Mouse (Mus musculus): Measurements from ENCODE around the gene Gm826.

Gene Gm826

DNA sequence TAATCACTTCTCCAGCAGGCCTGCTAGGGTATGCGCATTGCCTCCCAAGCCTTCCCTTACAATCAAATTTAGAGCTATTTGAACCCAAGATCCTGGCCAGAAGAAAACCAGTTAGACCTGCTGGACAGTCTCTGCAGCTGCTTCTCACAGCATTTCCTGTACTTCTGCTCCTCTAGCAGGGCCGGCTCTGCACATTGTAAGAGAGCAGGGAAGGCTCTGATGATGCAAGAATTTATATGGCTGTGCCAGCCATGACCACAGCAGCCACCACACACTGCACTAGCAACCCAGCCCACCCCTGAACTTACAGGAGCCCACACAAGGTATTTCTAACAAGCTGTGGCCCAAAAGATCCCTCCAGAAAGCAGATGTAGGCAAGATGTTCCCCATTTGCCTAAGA lies 19.6 kb upstream of the Gm826 start:
- DNase-seq (ENCODE audit: low spot score): no peak

DNA sequence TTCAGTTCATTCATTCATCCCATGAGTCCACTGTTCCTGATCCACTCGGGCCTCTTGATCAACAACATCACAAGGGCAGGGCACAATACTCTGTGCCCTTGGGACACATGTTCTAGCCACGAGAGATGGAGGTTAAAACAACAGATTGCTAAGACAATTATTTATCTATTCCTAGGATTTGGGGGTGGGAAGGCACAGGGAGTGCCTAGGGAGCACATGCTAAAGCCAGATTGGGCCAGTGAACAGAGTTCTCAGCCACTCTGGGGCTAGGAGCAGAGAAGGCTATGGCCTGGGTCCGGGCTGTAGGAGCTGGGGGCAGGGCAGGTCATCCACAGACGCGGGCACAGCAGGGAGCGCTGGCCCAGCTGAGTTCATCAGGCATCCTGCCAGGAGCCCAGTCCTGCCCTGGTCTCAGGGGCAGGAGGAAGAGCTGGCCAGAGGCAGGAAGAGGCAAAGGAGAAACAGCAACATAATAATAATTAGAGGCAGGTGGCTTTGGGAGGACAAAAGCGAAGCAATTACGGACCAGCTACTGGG lies 17.1 kb upstream of the Gm826 start:
- DNase-seq (ENCODE audit: low spot score): no peak

DNA sequence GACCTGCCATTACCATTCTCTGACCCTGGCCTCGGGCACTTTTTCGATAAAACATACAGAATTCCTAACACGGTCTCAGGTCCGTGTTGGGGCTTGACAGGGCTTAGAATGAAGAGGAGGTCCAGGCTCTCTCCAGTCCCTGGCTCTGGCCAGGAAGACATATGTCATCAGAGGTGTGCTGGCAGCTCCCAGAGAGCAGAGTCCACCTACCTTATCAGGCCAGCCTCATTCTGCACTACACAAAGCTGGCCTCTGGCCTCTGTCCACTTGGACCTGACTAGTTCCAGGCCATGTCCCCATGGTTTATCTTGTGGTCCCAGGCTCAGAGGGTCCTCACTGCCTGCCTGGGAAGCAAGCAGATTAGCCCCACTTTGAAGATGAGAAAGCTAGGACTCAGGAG lies 15.6 kb upstream of the Gm826 start:
- DNase-seq (ENCODE audit: low spot score): no peak

DNA sequence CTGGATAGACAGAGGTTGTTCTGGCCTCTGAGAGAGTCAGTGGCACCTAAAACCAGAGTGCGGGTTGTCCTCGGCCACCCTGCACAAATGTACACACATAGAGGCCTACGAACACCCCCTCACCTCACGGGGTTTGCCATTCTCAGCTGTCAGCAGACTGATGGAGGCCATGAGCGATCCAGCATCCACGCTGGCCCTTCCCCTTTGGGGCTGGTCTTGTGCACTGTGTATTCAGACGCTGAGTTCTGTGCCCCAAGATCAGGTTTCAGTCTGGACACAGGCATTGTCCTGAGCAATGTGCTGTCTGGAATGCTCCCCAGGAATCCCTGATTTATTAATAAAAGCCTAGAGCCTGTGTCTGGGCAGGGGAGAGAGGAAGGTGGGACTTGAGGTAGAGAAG lies 14.8 kb upstream of the Gm826 start:
- DNase-seq (ENCODE audit: low spot score): no peak

DNA sequence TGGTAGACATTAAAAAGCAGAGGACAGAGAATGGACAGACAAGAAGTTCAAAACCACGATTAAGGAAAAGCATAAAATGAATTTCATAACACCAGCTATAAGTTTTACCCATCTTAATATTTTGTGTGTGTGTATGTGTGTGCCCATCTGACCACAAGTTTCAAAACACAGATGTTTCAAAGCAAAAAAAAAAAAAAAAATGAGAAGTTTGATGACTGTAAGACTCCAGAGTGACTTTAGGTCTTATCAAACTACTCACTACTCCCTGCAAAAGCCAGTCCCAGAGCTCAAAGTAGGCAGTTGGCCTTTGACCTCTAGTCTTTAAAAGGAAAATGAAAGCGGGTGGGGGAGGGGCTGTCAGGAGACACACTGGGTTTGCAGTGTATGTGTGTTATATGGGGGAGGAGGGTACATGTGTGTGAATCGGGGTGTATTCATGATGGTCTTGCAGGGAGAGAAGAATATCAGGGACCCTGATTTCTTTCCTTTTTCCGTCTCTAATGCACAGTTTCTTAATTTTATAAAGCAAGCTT lies 14.2 kb upstream of the Gm826 start:
- no peak for DNase-seq (ENCODE audit: low spot score)

DNA sequence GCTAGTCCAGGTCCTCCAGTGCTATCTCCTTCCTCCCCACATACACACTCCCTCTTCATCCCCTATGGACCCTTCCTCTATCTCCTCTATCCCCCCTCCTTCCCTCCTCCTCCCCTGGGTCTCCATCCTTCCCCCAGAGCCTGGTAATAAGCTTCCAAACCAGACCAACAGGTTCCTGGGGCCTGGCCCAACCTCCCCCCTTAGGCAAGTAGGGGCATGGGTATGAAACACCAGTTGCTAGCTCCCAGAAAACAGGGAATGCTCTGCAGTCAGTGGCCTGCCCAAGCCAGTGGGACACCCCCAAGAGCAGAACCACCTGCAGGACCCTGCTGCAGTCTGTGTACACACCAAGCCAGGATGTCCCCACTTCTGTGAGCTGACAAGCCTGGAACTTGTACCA lies 11.7 kb upstream of the Gm826 start:
- DNase-seq (ENCODE audit: low spot score): no peak

DNA sequence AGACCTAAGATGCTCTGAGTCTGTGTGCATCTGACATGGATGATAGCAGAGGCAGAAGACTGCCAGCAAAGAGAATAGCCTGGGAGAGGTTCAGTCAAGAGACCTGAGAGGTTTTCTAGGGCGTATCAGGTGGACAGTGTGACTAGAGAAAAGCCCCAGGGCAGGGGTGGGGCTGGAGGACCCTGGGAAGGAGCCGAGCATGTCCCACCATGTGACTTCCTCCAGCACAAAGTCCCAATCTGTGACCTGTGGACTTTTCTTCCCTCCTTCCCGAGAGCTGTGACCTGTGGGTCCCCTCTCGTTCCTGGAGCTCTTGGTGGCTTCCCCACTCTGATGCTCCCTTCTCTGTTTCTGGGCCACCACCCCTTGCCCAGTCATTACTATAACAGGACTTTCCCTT lies 6.2 kb upstream of the Gm826 start:
- no peak for DNase-seq (ENCODE audit: low spot score)

DNA sequence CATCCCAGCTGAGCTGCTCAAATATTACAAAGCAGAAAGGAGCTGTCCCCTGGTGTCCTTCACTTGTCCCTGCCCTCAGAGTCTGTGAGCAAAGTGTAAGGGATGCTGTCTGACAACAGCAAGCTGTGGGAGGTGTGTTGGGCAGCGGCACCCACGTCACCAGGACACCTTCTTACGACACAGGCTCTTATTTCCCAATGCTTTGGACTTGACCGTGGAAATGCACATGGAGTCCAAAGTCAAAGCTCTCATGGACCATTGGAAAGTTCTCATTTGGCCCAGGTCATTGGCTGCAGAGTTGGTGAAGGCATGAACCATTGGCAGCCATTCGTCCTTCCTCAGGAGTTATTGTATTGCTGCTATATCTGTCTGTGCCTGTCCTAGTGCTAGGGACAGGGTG lies 5.6 kb upstream of the Gm826 start:
- DNase-seq (ENCODE audit: low spot score): no peak

DNA sequence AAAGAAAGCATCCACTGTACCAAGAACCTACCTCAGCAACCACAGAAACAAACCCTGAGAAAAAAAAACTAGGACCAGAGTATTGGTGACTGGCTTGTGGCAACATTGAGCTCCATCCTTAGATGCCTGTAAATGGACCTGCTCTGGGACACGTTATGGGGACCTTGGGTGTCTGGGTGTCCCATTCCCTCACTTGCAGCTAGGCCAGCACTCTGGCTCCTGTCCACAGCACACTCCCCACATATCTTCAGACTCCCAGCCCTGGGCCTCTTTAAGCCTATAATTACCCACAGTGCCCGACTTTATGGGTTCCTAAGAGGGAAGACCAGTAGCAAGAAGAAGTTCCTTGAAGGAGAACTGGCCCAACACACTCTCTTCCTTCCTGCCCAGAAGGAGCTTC lies 2.1 kb upstream of the Gm826 start:
- DNase-seq (ENCODE audit: low spot score): no peak

DNA sequence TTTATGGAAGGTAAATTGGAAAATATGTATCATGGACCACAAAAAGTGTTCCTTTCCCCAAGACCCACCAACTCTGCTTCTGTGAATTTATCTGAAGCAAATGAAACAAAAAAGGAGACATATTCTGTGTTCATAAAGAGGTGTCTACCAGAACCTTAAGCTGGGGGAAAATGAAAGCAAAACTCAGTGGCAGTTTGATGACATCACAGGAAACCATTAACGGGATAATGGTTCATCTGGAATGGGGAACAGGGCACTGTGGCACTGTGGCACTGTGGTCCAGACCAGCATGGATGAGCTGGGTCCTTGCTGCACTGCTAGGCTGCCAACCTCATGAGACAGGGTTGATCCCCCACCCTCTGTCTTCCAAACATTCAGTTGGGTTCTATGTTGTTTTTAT lies 1.1 kb upstream of the Gm826 start:
- DNase-seq (ENCODE audit: low spot score): no peak

DNA sequence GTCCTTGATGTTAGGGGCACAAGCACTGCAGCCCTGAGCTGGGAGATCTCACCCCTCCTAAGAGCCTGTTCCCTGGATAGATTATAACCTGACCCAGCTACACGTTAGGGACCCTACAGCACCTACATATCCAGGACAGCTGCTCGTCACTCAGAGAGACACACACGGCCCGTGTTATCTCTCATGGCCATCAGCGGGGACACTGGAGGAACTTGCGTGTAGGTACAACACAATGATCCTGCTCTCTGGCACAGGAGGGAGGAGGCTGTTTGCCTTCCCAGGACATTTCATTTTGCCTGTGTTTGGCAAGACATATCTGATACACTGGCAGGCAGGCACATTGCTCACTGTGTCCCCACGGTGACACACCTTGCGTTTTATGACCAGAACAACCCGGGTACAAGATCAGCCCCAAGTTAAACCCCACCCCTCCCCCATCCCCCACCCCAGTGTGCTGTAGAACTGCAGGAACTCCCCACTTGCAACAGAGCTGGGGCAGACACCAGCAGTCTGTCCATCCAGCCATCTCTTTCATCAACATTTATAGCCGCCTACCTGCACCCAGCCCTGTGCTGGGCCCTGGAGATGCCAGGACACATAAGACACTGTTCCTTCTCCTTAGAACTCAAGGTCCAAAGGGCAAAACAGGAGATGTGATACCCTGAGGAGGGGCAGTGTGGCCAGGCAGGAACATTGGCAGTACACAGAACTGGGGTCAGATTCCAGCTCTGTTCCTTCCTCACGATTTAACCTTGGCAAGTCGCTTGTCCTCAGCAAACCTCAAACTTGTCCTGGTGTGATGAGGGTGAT lies 1.2 kb downstream of the Gm826 start:
- DNase-seq (ENCODE audit: low spot score): no peak

DNA sequence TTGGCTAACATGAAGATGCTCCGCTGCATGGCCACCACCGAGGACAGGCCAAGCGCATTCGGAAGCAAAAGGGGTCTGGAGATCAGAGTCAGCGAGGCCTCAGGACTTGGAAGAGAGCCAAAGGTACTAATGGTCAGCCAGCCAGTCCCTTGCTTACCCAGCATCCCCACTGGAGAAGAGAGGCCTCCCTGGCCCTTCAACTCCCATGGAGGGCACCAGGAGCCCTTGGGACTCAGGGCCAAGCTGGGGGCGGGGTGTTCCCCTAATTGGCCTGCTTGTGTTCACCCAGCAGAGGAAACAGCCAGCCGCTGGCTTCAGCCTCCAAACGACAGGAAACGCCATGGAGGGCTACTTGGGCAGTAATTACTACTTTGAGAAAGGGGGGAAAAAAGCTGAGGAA lies 5.1 kb downstream of the Gm826 start:
- DNase-seq (ENCODE audit: low spot score): peak; percentile 12

DNA sequence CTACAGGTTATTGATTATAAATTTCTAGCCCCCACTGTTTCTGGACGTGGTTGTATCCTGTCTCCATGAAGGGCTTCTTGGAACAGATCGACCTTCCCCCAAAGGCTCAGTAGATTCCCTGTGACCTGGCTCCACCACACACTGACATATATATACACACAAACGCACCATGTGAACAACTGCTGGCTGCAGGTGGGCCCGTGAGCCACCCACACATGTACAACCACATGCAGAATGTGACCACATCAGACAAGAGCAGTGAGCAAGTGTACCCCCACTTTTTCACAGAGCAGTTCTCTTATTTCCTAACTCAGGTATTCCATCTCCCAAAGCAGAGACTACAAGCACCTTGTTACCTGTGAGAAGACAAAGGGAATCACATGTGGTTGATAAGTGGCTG lies 6.2 kb downstream of the Gm826 start:
- DNase-seq (ENCODE audit: low spot score): no peak

DNA sequence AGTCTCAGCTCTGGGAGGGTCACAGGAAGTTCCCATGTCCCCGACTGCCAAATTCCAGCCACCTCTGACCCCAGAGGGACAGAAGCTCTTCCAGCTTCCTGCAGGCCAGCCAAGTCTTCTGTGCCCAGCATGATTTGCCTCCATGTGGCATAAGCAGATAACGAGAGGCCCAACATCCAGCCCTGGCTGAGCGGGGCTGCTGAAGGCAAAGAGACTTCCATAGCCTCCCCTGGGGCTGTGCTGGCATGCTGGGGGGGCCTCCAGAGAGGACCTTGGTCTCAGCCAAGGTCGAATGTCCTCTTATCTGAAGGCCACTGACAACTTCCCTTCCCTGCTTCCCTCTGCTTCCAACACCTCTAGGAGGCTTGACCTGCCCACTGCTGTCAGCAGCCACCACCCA lies 6.8 kb downstream of the Gm826 start:
- DNase-seq (ENCODE audit: low spot score): no peak

DNA sequence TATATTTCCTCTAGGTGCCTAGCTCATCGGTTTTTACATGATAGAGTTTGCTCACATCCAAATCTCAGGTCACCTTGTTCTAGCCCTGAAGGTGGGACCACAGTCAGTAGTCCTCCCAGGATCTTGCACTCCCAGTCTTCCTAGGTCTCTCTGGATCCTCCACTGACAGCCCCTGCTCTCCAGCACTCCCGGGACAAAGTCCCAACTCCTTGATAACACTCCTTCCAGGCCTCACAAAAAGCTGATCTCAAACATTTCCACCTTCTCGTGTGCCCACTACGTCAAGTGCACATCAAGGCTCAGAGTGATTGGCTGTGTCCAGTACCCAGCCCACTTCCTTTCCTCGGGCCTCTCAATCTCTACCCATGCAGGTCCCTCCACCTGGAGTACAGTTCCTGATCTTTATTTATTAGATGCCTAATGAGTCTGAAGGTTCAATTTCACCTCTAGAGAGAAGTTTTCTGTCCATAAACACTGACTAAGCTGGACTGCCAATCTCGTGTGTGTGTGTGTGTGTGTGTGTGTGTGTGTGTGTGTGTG lies 8.8 kb downstream of the Gm826 start:
- DNase-seq (ENCODE audit: low spot score): no peak

DNA sequence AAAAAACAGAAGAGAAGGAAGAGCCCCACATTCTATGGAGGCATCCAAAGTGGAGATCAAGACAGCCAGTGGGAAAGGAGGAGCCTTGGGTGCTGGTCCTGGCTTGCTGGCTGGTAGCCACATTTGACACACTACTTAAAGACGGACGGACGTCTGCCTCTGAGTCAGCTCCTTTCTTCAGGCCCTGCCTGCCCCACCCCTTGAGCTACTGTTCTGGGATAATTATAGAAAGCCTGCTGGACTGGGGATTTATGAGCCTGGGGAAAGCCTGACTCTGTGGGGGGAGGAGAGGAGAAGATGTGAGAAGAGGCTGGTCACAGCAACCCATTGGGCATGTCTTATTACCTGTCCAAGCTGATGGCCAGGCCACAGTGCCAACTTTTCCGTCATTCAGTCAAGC lies 12.1 kb downstream of the Gm826 start:
- no peak for DNase-seq (ENCODE audit: low spot score)

DNA sequence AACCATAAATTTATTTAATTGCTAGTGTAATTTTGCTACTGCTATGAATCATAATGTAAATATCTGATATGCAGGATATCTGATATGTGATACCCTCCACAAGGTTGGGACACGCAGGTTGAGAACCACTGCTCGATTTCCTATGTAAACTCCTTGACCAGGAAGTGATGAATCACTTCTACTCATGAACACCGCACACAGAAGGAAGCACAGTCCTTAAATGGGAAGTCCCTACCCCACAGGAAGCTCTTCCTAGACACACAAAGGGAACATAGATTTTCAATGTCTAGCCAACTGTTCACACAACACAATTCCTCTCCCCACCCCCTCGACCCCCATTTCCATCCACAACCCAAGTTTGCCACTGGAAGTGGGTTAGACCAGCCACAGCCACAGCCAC lies 15.7 kb downstream of the Gm826 start:
- DNase-seq (ENCODE audit: low spot score): no peak

DNA sequence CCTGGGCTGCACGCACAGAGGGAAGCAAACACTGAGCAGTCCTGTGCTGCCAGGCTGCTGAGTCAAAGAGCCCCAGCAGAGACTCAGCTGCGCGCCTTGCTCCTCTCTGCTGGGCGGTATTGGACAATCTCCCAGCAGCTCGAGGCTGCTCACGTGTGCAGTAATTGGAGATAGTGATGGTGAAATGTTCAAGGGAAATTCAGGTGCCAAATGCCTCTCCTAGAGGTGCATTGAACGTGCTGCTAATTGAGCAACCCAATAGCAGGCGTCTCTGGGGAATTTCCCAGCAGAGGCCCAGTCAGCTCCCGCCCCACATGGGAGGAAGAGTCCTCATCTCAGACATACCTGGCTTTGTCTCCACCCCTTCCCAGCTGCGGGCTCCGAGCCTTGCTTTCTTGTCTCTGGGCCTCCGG lies 20.4 kb downstream of the Gm826 start:
- DNase-seq (ENCODE audit: low spot score): peak; percentile 7

DNA sequence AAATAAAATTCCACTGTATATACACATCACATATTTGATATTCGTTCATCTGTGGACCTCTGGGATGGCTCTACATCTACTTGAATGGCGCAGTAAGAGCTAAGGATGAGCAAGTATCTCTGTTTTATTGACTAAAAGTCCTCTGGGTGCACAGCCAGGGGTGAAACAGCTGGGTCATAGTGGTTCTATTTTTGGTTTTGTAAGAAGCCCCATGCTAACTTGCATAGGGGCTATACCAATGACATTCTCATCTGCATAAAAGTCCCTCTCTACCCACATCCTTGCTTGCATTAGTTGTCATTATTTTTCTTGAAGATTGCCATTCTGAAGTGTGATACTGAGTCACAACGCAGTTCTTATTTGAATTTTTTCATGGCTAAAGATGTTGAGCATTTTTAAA lies 28.9 kb downstream of the Gm826 start:
- no peak for DNase-seq (ENCODE audit: low spot score)

DNA sequence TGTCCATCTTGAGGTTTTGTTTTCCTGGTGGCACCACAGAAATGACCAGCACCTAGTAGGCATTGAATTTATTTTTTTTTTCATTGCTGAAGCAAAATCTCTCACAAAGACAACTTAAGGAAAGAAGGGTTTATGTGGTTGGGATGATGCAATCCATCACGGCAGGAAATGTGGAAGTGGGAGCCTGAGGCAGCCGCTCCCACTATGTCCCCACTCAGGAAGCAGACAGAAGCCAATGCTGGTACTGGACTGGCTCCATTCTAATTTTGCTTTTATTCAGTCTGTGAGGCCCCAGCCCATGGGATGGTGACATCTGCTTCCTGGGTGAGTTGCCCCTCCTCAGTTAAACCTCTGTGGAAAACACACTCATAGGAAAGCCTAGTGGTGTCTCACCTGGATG lies 30.0 kb downstream of the Gm826 start:
- no peak for DNase-seq (ENCODE audit: low spot score)

DNA sequence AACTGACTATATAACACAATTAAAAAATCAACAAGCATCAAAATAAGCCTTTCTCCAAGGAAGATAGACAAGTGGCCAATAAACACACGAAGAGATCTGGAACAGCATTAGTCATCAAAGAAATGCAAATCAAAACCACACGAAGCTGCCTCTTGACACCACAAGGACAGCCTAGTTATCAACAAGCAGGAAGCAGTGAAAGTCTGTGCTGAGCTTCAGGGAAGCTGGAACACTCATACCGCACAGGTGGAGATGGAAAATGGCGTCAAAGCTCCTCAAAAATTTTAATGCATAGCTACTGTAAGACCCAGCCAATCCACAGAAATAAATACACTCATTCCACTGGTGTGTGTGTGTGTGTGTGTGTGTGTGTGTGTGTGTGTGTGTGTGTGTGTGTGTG lies 31.9 kb downstream of the Gm826 start:
- DNase-seq (ENCODE audit: low spot score): no peak

DNA sequence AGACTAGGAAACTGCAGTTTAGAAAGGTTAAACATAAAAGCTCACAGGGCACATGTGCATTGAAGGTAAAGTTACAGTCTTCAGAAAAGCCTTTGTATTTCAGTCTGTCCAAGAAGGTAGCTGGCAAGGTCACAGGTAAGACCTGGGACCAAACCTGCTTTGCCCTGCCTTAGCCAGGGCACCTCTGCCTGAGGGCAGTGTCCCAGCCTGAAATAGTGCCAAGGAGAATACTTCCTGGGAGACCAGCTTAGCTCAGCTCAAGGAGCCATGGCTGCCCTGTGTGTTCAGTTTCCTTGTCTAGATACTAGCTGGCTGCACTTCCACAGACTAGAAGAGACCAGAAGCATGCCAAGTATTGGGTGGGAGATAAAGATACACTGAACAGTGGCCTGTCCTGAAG lies 35.4 kb downstream of the Gm826 start:
- DNase-seq (ENCODE audit: low spot score): no peak

DNA sequence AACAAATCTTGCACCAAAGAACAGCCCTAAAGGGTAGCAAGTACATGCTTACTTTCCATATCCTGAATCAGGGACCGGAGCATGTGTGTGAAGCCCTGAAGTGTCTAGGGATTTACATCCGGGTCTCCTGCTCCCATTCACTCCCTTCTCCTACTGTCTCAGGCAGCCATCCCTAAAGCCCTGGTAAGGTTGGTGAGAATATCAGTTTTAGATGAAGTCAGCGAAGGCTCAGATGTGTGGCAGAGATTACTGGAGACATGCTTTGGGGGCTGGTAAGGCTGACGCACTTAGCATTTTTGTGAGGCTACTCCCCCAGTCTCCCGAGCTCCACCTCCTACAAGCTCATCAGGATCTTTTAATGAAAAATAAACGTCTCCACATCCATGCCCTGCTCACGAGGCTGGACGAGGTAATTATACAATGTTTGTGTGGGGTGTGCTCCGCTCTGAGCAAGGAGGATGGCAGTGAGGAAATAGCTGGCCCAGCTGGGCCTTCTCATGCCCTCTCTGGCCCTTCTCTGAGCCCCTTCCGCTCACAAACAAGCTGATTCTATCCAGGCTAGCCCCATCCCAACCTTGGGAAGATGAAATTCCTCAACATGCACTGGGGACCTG lies 45.3 kb downstream of the Gm826 start:
- no peak for DNase-seq (ENCODE audit: low spot score)
